Mouse (Mus musculus): ENCODE results near the gene Chid1.

DNA sequence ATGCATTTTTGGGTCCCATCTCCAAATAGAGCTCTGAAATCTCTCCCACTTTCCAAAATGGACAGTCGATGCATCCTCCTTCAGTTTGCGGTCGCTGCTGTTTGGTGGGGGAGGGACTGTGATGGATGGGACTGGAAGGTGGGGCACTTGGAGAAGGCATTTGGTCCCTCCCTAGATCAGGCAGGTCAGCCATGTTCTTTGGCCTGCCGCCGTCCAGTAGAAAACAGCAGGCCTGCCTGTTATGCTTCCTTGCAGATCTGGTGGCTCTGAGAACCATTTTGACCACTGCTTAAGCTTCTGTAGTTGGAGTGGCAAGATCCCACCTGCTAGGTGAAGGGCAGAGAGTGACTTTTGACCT, 71.5 kb downstream of the Chid1 start:
- no peak for TF ChIP-seq POLR2A (IDR thresholded peaks at IDR 0.05; ENCODE audit: borderline replicate concordance, insufficient read depth, low read length)
- TF ChIP-seq CTCF (IDR thresholded peaks at IDR 0.05; ENCODE audit: borderline replicate concordance, insufficient read depth, low read depth, low read length) = no peak

All from cerebellum, adult 2 months (tissue).